Mouse (Mus musculus): ENCODE measurements around the gene Itsn1. TPM values are rescaled to one million over a fixed set of nuclear protein-coding genes. Genes with fewer than 3 reads are reported as not detected.
A peak's percentile ranks its signal among the peaks of the same experiment; 100 is the strongest.

Itsn1 gene
- total RNA-seq, 2 experiments from 2014 or later = 40.8 to 56.7 TPM

GRCm38 (mm10) chr16:91883636-91884035 lies 154.6 kb downstream of the Itsn1 start:
- no peak for DNase-seq (ENCODE audit: low spot score)
- intact Hi-C loops (cut with DNase I) = loop anchor here (2.0 to 10.0 kb wide), 2 partner anchors 159 to 189 kb away; no protein-coding TSS in a partner anchor

GRCm38 (mm10) chr16:91884196-91884595 lies 155.1 kb downstream of the Itsn1 start:
- intact Hi-C loops (cut with DNase I) = loop anchor here (10.0 kb wide), 1 partner anchor 189 kb away; no protein-coding TSS in a partner anchor
- no peak for DNase-seq (ENCODE audit: low spot score)

GRCm38 (mm10) chr16:91885389-91886122 lies 156.5 kb downstream of the Itsn1 start:
- intact Hi-C loops (cut with DNase I) = loop anchor here (10.0 kb wide), 1 partner anchor 191 kb away; no protein-coding TSS in a partner anchor
- DNase-seq (ENCODE audit: low spot score) = no peak

GRCm38 (mm10) chr16:91888368-91888767 lies 159.3 kb downstream of the Itsn1 start:
- intact Hi-C loops (cut with DNase I) = loop anchor here (10.0 kb wide), 1 partner anchor 194 kb away; no protein-coding TSS in a partner anchor
- no peak for DNase-seq (ENCODE audit: low spot score)

- intact Hi-C loops (cut with DNase I) = loop anchor here (10.0 kb wide), 1 partner anchor 195 kb away; no protein-coding TSS in a partner anchor
Observed at GRCm38 (mm10) chr16:91889831-91890230, 160.8 kb downstream of the Itsn1 start.

GRCm38 (mm10) chr16:91891218-91891617 lies 162.1 kb downstream of the Itsn1 start:
- intact Hi-C loops (cut with DNase I) = no loop called here
- no peak for DNase-seq (ENCODE audit: low spot score)

More at GRCm38 (mm10) chr16:91889831-91890230, 160.8 kb downstream of the Itsn1 start:
- no peak for DNase-seq (ENCODE audit: low spot score)

- intact Hi-C loops (cut with DNase I) = no loop called here
Observed at GRCm38 (mm10) chr16:91896426-91896830, 167.3 kb downstream of the Itsn1 start.

GRCm38 (mm10) chr16:91898850-91899848 lies 170.1 kb downstream of the Itsn1 start:
- intact Hi-C loops (cut with DNase I) = no loop called here
- no peak for DNase-seq (ENCODE audit: low spot score)

More at GRCm38 (mm10) chr16:91896426-91896830, 167.3 kb downstream of the Itsn1 start:
- DNase-seq (ENCODE audit: low spot score) = no peak

- intact Hi-C loops (cut with DNase I) = no loop called here
- no peak for DNase-seq (ENCODE audit: low spot score)
Observed at GRCm38 (mm10) chr16:91900274-91900673, 171.2 kb downstream of the Itsn1 start.

- DNase-seq (ENCODE audit: low spot score) = no peak
- intact Hi-C loops (cut with DNase I) = no loop called here
Observed at GRCm38 (mm10) chr16:91903801-91904506, 174.9 kb downstream of the Itsn1 start.

- no peak for DNase-seq (ENCODE audit: low spot score)
- intact Hi-C loops (cut with DNase I) = no loop called here
Observed at GRCm38 (mm10) chr16:91905127-91905860, 176.2 kb downstream of the Itsn1 start.

GRCm38 (mm10) chr16:91905987-91906386 lies 176.9 kb downstream of the Itsn1 start:
- no peak for DNase-seq (ENCODE audit: low spot score)
- intact Hi-C loops (cut with DNase I) = no loop called here

GRCm38 (mm10) chr16:91906672-91907071 lies 177.6 kb downstream of the Itsn1 start:
- intact Hi-C loops (cut with DNase I) = no loop called here
- DNase-seq (ENCODE audit: low spot score) = no peak

GRCm38 (mm10) chr16:91907158-91907557 lies 178.1 kb downstream of the Itsn1 start:
- DNase-seq (ENCODE audit: low spot score) = no peak
- intact Hi-C loops (cut with DNase I) = no loop called here

GRCm38 (mm10) chr16:91909569-91910335 lies 180.7 kb downstream of the Itsn1 start:
- no peak for DNase-seq (ENCODE audit: low spot score)
- intact Hi-C loops (cut with DNase I) = no loop called here

- intact Hi-C loops (cut with DNase I) = loop anchor here (1.0 to 5.0 kb wide), 3 partner anchors 65 to 223 kb away; no protein-coding TSS in a partner anchor
- DNase-seq (ENCODE audit: low spot score) = peak; percentile 69
Observed at GRCm38 (mm10) chr16:91917631-91918096, 188.6 kb downstream of the Itsn1 start.

- intact Hi-C loops (cut with DNase I) = loop anchor here (2.0 to 5.0 kb wide), 2 partner anchors 66 to 224 kb away; no protein-coding TSS in a partner anchor
- no peak for DNase-seq (ENCODE audit: low spot score)
Observed at GRCm38 (mm10) chr16:91918461-91918860, 189.4 kb downstream of the Itsn1 start.

GRCm38 (mm10) chr16:91919056-91919455 lies 190.0 kb downstream of the Itsn1 start:
- no peak for DNase-seq (ENCODE audit: low spot score)
- intact Hi-C loops (cut with DNase I) = loop anchor here (2.0 to 5.0 kb wide), 2 partner anchors 67 to 224 kb away; no protein-coding TSS in a partner anchor

All from heart, postnatal 25 days (tissue).